Mouse (Mus musculus) cerebellum, adult (tissue): ENCODE measurements at regions not wholly inside any gene's neighbourhood (a gene's known extent, or its start where the extent isn't known, plus 50 kb on each side); places are given as distances from the start of the nearest gene placed in this dataset.
A peak's percentile ranks its signal among the peaks of the same experiment; 100 is the strongest.

Experiments
- ATAC-seq: cut with Nextera tagmentation; 2 replicates; pipeline ENCODE4 v1.9.2; 2017; ENCODE audit warnings: mild to moderate bottlenecking, moderate library complexity, mixed read lengths; ENCODE audit not compliant: insufficient number of reproducible peaks, low FRiP score, low TSS enrichment

- ATAC-seq = peak; percentile 91
Observed at GRCm38 (mm10) chr6:44341486-44341996, 675.5 kb upstream of the Tpk1 start.

GRCm38 (mm10) chr6:44297413-44297812 is 631.3 kb upstream of the Tpk1 start:
- peak; percentile 100 for ATAC-seq
